Mouse (Mus musculus): ENCODE results near the gene Prss41. TPM values are rescaled to one million over a fixed set of nuclear protein-coding genes. Genes with fewer than 3 reads are reported as not detected.
A peak's percentile ranks its signal among the peaks of the same experiment; 100 is the strongest.

The Prss41 gene
- polyA plus RNA-seq, 1 experiment from 2014 or later = 1.3 TPM

DNA sequence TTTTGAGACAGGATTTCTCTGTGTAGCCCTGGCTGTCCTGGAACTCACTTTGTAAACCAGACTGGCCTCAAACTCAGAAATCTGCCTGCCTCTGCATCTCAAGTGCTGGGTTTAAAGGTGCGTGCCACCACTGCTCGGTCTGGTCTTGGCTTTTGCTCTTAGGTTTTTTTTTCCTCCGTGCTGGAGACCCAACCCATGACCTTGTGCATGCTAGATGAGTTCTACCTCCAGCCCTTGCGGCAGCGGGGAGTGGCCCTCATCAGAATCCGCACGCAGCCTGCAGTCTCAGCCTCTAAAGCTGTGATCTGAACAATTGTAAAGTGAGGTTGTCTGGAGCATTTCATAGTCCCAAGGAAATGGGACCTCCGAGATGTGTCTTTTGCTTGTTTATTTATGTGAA is 48.6 kb downstream of the Prss41 start:
- Histone ChIP-seq H3K9ac (no peak overlapping the region), H3K27ac (no peak overlapping the region), H3K36me3 (ENCODE audit: poor library complexity, severe bottlenecking) (no peaks in the 10 kb centered on the region), H3K9me3 (replicated peaks) (no peaks in the 10 kb centered on the region), H3K4me3 (no peak overlapping the region), H3K4me1 (peaks cover 10% of the 10 kb centered on the region), H3K4me2 (no peak overlapping the region), H3K27me3 (no peaks in the 10 kb centered on the region)
- WGBS = 96% methylated on average over 8 of the region's 8 CpGs
- ATAC-seq = no peak

DNA sequence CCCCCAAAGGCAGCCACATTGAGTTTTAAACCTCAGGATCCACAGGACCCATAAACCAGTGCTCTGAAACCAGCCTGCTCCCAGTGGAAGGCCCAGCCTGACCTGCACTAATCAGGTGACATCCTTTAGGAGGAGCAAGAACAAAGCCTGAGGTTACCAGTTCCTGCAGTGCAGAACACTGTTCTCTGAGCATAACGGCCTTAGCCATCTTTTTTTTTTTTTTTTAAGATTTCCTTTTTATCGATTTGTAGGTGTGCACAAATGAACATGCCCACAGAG is 53.0 kb downstream of the Prss41 start:
- Histone ChIP-seq H3K9ac (peak overlapping the region; percentile 77), H3K4me2 (peak overlapping the region; percentile 72), H3K36me3 (ENCODE audit: poor library complexity, severe bottlenecking) (no peaks in the 10 kb centered on the region), H3K4me3 (peak overlapping the region; percentile 42), H3K27me3 (no peaks in the 10 kb centered on the region), H3K27ac (peak overlapping the region; percentile 84), H3K4me1 (peaks cover 18% of the 10 kb centered on the region), H3K9me3 (replicated peaks) (no peaks in the 10 kb centered on the region)
- WGBS = 56% methylated on average over 2 of the region's 2 CpGs
- 0 out of 2 replicates have a peak, but pooled peaks have one; percentile 33 for ATAC-seq

DNA sequence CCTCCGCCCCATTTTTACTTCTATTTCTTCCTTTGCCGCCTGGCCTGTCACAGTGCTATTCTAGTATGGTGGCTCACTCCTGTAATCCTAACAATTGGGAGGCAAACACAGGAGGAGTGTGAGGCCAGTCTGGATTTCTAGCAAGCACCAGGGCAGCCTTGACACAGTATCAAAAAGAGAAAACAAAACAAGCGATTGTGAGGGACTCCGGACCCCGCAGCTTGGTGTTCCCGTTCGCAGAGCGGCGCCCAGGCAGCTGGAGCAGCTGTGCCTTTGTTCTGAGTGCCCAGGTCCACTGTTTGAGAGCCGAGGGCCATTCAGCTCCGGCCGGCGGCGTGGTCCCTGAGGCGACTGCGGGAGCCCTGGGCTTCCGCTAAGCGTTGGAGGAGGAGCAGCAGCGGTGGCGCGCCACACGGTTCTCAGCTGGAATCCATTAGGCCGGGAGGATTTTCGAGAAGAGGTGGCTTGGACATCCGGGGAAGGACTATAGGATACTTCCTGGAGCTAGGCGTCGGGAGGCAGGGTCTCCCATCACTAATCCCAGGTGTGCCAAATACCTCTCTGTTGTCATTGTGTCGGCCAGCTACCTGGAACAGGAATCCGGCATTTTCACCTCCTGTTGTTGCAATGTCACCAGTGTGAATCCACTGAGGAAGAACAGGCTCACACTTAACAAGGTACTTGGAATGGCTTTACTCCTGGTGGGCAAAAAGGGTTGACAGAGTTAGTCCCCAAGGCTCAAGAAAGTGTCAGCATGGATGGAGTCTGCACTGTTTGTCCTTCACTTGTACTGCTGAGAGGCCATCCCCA is 53.5 kb downstream of the Prss41 start, which contains the start of gene Srrm2:
TSS of gene Srrm2 (plus strand) at position 264 of the 810 bp plus-strand sequence.
- Histone ChIP-seq H3K4me3 (peak within 1 kb of the TSS; percentile 42), H3K9ac (peak within 1 kb of the TSS; percentile 77), H3K27ac (peak within 1 kb of the TSS; percentile 84), H3K36me3 (ENCODE audit: poor library complexity, severe bottlenecking) (no peaks in the 10 kb centered on the region), H3K4me1 (peaks cover 22% of the 10 kb centered on the region), H3K4me2 (peak within 1 kb of the TSS; percentile 72), H3K27me3 (no peaks in the 10 kb centered on the region), H3K9me3 (replicated peaks) (no peaks in the 10 kb centered on the region)
- WGBS = 1% methylated on average over 29 of the region's 29 CpGs
- 0 out of 2 replicates have a peak, but pooled peaks have one; percentile 12 for ATAC-seq

GRCm38 (mm10) chr17:23789749-23790268 is 54.2 kb downstream of the Prss41 start:
- peak overlapping the region; percentile 72 for H3K4me2 ChIP-seq
- H3K4me3 ChIP-seq = peak overlapping the region; percentile 42
- no peaks in the 10 kb centered on the region for H3K36me3 ChIP-seq (ENCODE audit: poor library complexity, severe bottlenecking)
- 10% methylated on average over 8 of the region's 8 CpGs for WGBS
- H3K27me3 ChIP-seq = no peaks in the 10 kb centered on the region
- H3K4me1 ChIP-seq = peaks cover 25% of the 10 kb centered on the region
- no peak for ATAC-seq
- no peaks in the 10 kb centered on the region for H3K9me3 ChIP-seq (replicated peaks)
- peak overlapping the region; percentile 77 for H3K9ac ChIP-seq
- peak overlapping the region; percentile 84 for H3K27ac ChIP-seq

DNA sequence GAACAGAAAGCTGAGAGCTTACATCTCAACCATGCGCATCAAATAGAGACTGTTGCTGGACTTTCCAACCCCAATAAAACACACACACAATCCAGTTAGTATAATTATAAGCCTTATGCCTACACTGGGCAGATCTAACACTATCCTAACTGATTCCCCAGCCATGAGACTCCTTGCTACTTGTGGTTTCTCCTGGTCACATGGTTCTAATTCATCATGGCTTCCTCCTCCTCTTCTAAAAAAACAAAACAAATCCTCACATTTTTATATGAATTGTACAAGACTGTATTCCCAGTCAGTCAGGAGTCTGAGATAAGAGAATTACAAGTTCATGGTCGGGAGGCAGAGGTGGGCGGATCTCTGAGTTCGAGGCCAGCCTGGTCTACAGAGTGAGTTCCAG is 55.0 kb downstream of the Prss41 start:
- no peak overlapping the region for H3K9ac ChIP-seq
- peaks cover 25% of the 10 kb centered on the region for H3K4me1 ChIP-seq
- H3K4me3 ChIP-seq = no peak overlapping the region
- H3K27ac ChIP-seq = no peak overlapping the region
- H3K36me3 ChIP-seq (ENCODE audit: poor library complexity, severe bottlenecking) = no peaks in the 10 kb centered on the region
- no peak overlapping the region for H3K4me2 ChIP-seq
- WGBS = 87% methylated on average over 4 of the region's 4 CpGs
- no peaks in the 10 kb centered on the region for H3K9me3 ChIP-seq (replicated peaks)
- no peaks in the 10 kb centered on the region for H3K27me3 ChIP-seq
- ATAC-seq = no peak

Small RNA genes within 50 kb of the gene (microRNA-seq; reads per million reads assigned to microRNA genes)
- gene Mir5125 = not detected

Other genes starting within 250 kb of the Prss41 start
- gene Zfp13, start 244.7 kb downstream of the Prss41 start, polyA plus RNA-seq (2015; fragmentation: Nextera tagmentation; extraction: Ambion mirVana) = 21.2 and 26.8 TPM in 2 replicates
- gene Zscan10, start 243.3 kb downstream of the Prss41 start, polyA plus RNA-seq (2015; fragmentation: Nextera tagmentation; extraction: Ambion mirVana) = 0.24 TPM in 1 of 2 replicates, not detected in the other
- 0.81 and 0.87 TPM in 2 replicates for gene Mmp25, start 198.9 kb downstream of the Prss41 start, polyA plus RNA-seq (2015; fragmentation: Nextera tagmentation; extraction: Ambion mirVana)
- gene Bicdl2, start 183.7 kb downstream of the Prss41 start, polyA plus RNA-seq (2015; fragmentation: Nextera tagmentation; extraction: Ambion mirVana) = 0.14 and 0.35 TPM in 2 replicates
- 56.8 and 60.3 TPM in 2 replicates for gene Hcfc1r1, start 170.6 kb downstream of the Prss41 start, polyA plus RNA-seq (2015; fragmentation: Nextera tagmentation; extraction: Ambion mirVana)
- gene Thoc6, start 170.3 kb downstream of the Prss41 start, polyA plus RNA-seq (2015; fragmentation: Nextera tagmentation; extraction: Ambion mirVana) = 45.3 and 47.4 TPM in 2 replicates
- gene Tnfrsf12a, start 166.7 kb downstream of the Prss41 start, polyA plus RNA-seq (2015; fragmentation: Nextera tagmentation; extraction: Ambion mirVana) = 3.8 and 5.5 TPM in 2 replicates
- gene Cldn6, start 164.9 kb downstream of the Prss41 start, polyA plus RNA-seq (2015; fragmentation: Nextera tagmentation; extraction: Ambion mirVana) = 0.30 and 0.50 TPM in 2 replicates
- 2.0 and 3.3 TPM in 2 replicates for gene Cldn9, start 160.1 kb downstream of the Prss41 start, polyA plus RNA-seq (2015; fragmentation: Nextera tagmentation; extraction: Ambion mirVana)
- gene 1520401A03Rik, start 121.4 kb downstream of the Prss41 start, polyA plus RNA-seq (2015; fragmentation: Nextera tagmentation; extraction: Ambion mirVana) = not detected in 2 replicates
- gene Pkmyt1, start 117.8 kb downstream of the Prss41 start, polyA plus RNA-seq (2015; fragmentation: Nextera tagmentation; extraction: Ambion mirVana) = 36.7 and 41.0 TPM in 2 replicates
- gene Paqr4, start 103.3 kb downstream of the Prss41 start, polyA plus RNA-seq (2015; fragmentation: Nextera tagmentation; extraction: Ambion mirVana) = 29.8 and 32.7 TPM in 2 replicates
- 0.24 and 0.37 TPM in 2 replicates for gene Kremen2, start 98.3 kb downstream of the Prss41 start, polyA plus RNA-seq (2015; fragmentation: Nextera tagmentation; extraction: Ambion mirVana)
- gene Flywch1, start 72.6 kb downstream of the Prss41 start, polyA plus RNA-seq (2015; fragmentation: Nextera tagmentation; extraction: Ambion mirVana) = 165 and 176 TPM in 2 replicates
- gene Flywch2, start 58.1 kb downstream of the Prss41 start, polyA plus RNA-seq (2015; fragmentation: Nextera tagmentation; extraction: Ambion mirVana) = 34.3 and 40.1 TPM in 2 replicates
- 605 and 611 TPM in 2 replicates for gene Srrm2, start 53.6 kb downstream of the Prss41 start, polyA plus RNA-seq (2015; fragmentation: Nextera tagmentation; extraction: Ambion mirVana)
- 1,249 and 1,327 TPM in 2 replicates for gene Elob, start 15.0 kb downstream of the Prss41 start, polyA plus RNA-seq (2015; fragmentation: Nextera tagmentation; extraction: Ambion mirVana)
- not detected in 2 replicates for gene Prss33, start 8.1 kb downstream of the Prss41 start, polyA plus RNA-seq (2015; fragmentation: Nextera tagmentation; extraction: Ambion mirVana)
- not detected in 2 replicates for gene Prss32, start 317 bp downstream of the Prss41 start, polyA plus RNA-seq (2015; fragmentation: Nextera tagmentation; extraction: Ambion mirVana)
- not detected in 2 replicates for gene Prss21, start 23.9 kb upstream of the Prss41 start, polyA plus RNA-seq (2015; fragmentation: Nextera tagmentation; extraction: Ambion mirVana)
- not detected in 2 replicates for gene Dcpp1, start 36.7 kb upstream of the Prss41 start, polyA plus RNA-seq (2015; fragmentation: Nextera tagmentation; extraction: Ambion mirVana)
- not detected in 2 replicates for gene Dcpp2, start 36.7 kb upstream of the Prss41 start, polyA plus RNA-seq (2015; fragmentation: Nextera tagmentation; extraction: Ambion mirVana)
- gene Dcpp3, start 73.3 kb upstream of the Prss41 start, polyA plus RNA-seq (2015; fragmentation: Nextera tagmentation; extraction: Ambion mirVana) = not detected in 2 replicates
- gene Sbp, start 97.5 kb upstream of the Prss41 start, polyA plus RNA-seq (2015; fragmentation: Nextera tagmentation; extraction: Ambion mirVana) = not detected in 2 replicates
- gene Sbpl, start 111.1 kb upstream of the Prss41 start, polyA plus RNA-seq (2015; fragmentation: Nextera tagmentation; extraction: Ambion mirVana) = not detected in 2 replicates
- not detected in 2 replicates for gene Prss30, start 136.4 kb upstream of the Prss41 start, polyA plus RNA-seq (2015; fragmentation: Nextera tagmentation; extraction: Ambion mirVana)
- not detected in 2 replicates for gene Prss22, start 153.9 kb upstream of the Prss41 start, polyA plus RNA-seq (2015; fragmentation: Nextera tagmentation; extraction: Ambion mirVana)
- gene Prss27, start 194.0 kb upstream of the Prss41 start, polyA plus RNA-seq (2015; fragmentation: Nextera tagmentation; extraction: Ambion mirVana) = 0.19 and 0.26 TPM in 2 replicates
- gene Kctd5, start 229.3 kb upstream of the Prss41 start, polyA plus RNA-seq (2015; fragmentation: Nextera tagmentation; extraction: Ambion mirVana) = 85.4 and 88.6 TPM in 2 replicates

Measured in forebrain, embryonic 13.5 days (tissue).